Mouse (Mus musculus): ENCODE measurements at regions not wholly inside any gene's neighbourhood (a gene's known extent, or its start where the extent isn't known, plus 50 kb on each side); places are given as distances from the start of the nearest gene placed in this dataset.

DNA sequence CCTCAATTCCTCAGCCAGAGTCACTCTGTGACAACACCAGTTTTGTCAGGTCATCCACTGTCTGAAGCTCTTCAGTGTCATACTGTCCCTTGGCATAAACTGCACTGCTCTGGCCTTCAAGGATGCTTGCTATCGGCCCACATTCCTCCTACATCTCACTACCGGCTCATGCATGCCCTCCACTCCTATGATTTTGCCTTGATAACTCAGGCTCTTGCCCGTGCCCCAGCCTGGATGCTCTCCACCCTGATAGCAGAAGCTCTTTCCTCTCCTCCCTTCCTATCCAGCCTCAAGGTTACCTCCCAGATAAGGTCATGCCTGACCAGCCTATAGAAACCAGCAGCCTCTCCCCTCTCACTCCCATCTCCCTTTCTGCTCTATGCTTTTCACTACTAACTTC is 74.8 kb downstream of the Sox4 start:
- DNase-seq (ENCODE audit: low spot score) (no peak), ATAC-seq (ENCODE audit: insufficient read depth, low FRiP score, low TSS enrichment) (no peak)
- no peak overlapping the region for H3K9ac ChIP-seq (ENCODE audit: low read length)
- no peaks in the 10 kb centered on the region for H3K36me3 ChIP-seq (ENCODE audit: control insufficient read depth, insufficient read depth, low read length)
- no peaks in the 10 kb centered on the region for H3K9me3 ChIP-seq (ENCODE audit: control insufficient read depth, low read length)
- H3K4me1 ChIP-seq (ENCODE audit: control insufficient read depth, insufficient read depth, low read length), result peaks cover 21% of the 10 kb centered on the region
- H3K27ac ChIP-seq (ENCODE audit: low read depth, low read length), result no peak overlapping the region
- H3K4me2 ChIP-seq (ENCODE audit: low read depth), result no peak overlapping the region
- H3K4me3 ChIP-seq (ENCODE audit: low read depth, low read length), result no peak overlapping the region
- WGBS, result 87% methylated on average over 3 of the region's 3 CpGs
- H3K27me3 ChIP-seq (ENCODE audit: control insufficient read depth, insufficient read depth, low read length), result no peaks in the 10 kb centered on the region

DNA sequence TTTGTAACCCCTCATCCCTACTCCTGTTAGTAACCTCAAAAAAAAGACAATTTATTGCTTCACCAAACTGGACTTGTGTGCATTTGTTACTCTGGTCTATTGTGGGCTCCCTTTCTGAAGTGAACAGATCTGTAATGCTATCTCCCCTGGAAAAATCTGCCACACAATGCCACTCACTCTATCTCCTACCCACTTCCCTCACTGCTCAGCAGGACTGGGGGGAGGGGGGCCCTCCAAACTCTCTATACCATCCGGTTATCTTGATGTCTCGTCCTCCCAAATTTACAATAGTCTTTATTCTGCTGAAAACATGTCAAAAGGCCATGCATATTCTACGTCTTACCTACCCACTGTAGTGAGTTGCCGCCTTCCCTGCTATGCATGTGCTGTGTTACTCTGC is 76.7 kb downstream of the Sox4 start:
- Histone ChIP-seq H3K36me3 (ENCODE audit: control insufficient read depth, insufficient read depth, low read length) (no peaks in the 10 kb centered on the region), H3K27ac (ENCODE audit: low read depth, low read length) (no peak overlapping the region), H3K4me3 (ENCODE audit: low read depth, low read length) (no peak overlapping the region), H3K27me3 (ENCODE audit: control insufficient read depth, insufficient read depth, low read length) (no peaks in the 10 kb centered on the region), H3K4me2 (ENCODE audit: low read depth) (no peak overlapping the region), H3K4me1 (ENCODE audit: control insufficient read depth, insufficient read depth, low read length) (peaks cover 10% of the 10 kb centered on the region), H3K9me3 (ENCODE audit: control insufficient read depth, low read length) (no peaks in the 10 kb centered on the region), H3K9ac (ENCODE audit: low read length) (no peak overlapping the region)
- no peak for ATAC-seq (ENCODE audit: insufficient read depth, low FRiP score, low TSS enrichment)
- no peak for DNase-seq (ENCODE audit: low spot score)
- WGBS, result 71% methylated on average over 4 of the region's 4 CpGs

DNA sequence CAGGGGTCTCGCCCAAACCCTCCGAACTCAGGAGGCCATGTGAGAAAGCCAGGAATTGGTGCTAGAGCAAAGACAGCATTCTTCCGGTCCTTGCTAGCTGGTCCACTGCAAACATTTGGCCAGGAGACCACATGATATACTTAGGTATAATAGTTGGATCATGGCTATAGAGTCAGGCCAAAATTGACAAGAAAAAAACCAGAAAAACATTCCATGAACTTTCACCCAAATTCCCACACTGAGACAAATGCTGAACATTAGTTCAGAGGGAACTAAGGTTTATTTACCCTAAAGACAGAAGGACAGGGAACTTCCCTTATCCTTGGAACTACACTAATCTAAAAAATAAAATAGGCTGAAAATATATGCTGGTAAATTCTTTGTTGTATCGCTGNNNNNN is 82.8 kb downstream of the Sox4 start:
- Histone ChIP-seq H3K27me3 (ENCODE audit: control insufficient read depth, insufficient read depth, low read length) (no peaks in the 10 kb centered on the region), H3K27ac (ENCODE audit: low read depth, low read length) (no peak overlapping the region), H3K4me1 (ENCODE audit: control insufficient read depth, insufficient read depth, low read length) (no peaks in the 10 kb centered on the region), H3K4me2 (ENCODE audit: low read depth) (no peak overlapping the region), H3K4me3 (ENCODE audit: low read depth, low read length) (no peak overlapping the region), H3K9ac (ENCODE audit: low read length) (no peak overlapping the region), H3K36me3 (ENCODE audit: control insufficient read depth, insufficient read depth, low read length) (peaks cover 2% of the 10 kb centered on the region; the same call in 1 of the 2 replicates), H3K9me3 (ENCODE audit: control insufficient read depth, low read length) (no peaks in the 10 kb centered on the region)
- 93% methylated on average over 4 of the region's 4 CpGs for WGBS
- DNase-seq (ENCODE audit: low spot score) (no peak), ATAC-seq (ENCODE audit: insufficient read depth, low FRiP score, low TSS enrichment) (no peak)

DNA sequence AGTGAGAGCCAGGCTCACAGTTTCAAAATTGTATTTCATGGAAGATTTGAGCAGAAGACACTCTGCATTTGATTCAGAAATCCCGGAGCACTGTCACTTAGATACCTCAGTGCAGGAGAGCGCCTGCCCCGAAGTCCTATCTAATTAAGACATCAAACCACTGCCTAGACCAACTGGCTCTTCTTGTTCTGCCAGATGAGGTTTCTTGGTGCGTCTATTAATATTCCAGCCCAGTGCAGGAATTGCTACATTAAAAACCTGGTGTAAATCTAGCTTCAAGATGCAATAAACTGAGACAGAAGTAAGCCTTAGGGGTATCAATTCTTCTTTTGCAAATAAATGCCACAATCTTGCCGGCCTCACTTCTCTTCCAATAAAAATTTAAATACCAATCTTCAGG is 86.3 kb downstream of the Sox4 start:
- Histone ChIP-seq H3K27ac (ENCODE audit: low read depth, low read length) (no peak overlapping the region), H3K27me3 (ENCODE audit: control insufficient read depth, insufficient read depth, low read length) (no peaks in the 10 kb centered on the region), H3K36me3 (ENCODE audit: control insufficient read depth, insufficient read depth, low read length) (peaks cover 5% of the 10 kb centered on the region; the same call in 1 of the 2 replicates), H3K9ac (ENCODE audit: low read length) (no peak overlapping the region), H3K4me2 (ENCODE audit: low read depth) (no peak overlapping the region), H3K4me1 (ENCODE audit: control insufficient read depth, insufficient read depth, low read length) (no peaks in the 10 kb centered on the region), H3K9me3 (ENCODE audit: control insufficient read depth, low read length) (no peaks in the 10 kb centered on the region), H3K4me3 (ENCODE audit: low read depth, low read length) (no peak overlapping the region)
- WGBS, result 85% methylated on average over 5 of the region's 5 CpGs
- DNase-seq (ENCODE audit: low spot score), result no peak
- ATAC-seq (ENCODE audit: insufficient read depth, low FRiP score, low TSS enrichment), result no peak

DNA sequence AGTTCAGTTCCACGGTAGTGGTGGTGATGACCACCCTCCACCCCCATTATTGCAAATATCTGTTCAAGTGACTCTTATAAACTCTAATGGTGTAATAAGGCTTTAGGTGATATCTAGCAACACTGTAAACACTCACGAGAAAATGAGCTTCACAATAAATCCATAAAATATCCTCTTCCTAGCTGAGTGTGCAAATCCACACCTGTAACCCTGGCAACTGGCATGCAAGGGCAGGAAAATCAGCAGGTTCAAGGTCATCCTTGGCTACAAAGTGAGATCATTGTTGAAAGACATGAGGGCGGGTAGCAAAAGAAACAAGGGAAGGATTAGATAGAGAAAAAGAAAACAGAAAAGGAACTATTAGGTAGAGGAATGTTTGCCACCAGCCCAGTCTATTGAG is 86.8 kb downstream of the Sox4 start:
- Histone ChIP-seq H3K4me3 (ENCODE audit: low read depth, low read length) (no peak overlapping the region), H3K4me2 (ENCODE audit: low read depth) (no peak overlapping the region), H3K36me3 (ENCODE audit: control insufficient read depth, insufficient read depth, low read length) (peaks cover 5% of the 10 kb centered on the region; the same call in 1 of the 2 replicates), H3K9me3 (ENCODE audit: control insufficient read depth, low read length) (no peaks in the 10 kb centered on the region), H3K27me3 (ENCODE audit: control insufficient read depth, insufficient read depth, low read length) (no peaks in the 10 kb centered on the region), H3K4me1 (ENCODE audit: control insufficient read depth, insufficient read depth, low read length) (no peaks in the 10 kb centered on the region), H3K27ac (ENCODE audit: low read depth, low read length) (no peak overlapping the region), H3K9ac (ENCODE audit: low read length) (no peak overlapping the region)
- WGBS, result 86% methylated on average over 3 of the region's 3 CpGs
- no peak for DNase-seq (ENCODE audit: low spot score)
- ATAC-seq (ENCODE audit: insufficient read depth, low FRiP score, low TSS enrichment), result no peak

DNA sequence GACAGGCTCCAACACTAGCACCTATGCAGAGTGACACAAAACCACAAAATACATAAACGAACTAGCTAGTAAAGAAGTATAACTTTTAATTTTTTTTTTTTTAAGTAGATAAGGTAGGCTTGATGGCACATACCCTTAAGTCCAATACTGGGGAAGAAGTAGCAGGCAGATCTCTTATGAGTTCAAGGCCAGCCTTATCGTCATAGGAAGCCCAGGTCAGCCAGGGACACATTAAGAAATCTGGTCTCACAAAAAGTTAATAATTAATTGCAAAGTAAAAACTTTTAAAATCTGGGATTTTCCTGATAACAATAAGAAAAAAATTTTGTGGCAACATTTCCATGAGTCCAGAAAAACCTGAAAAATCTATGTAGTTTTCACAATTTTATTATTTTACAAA is 92.9 kb downstream of the Sox4 start:
- DNase-seq (ENCODE audit: low spot score) (no peak), ATAC-seq (ENCODE audit: insufficient read depth, low FRiP score, low TSS enrichment) (no peak)
- no peaks in the 10 kb centered on the region for H3K9me3 ChIP-seq (ENCODE audit: control insufficient read depth, low read length)
- 0 out of 2 replicates have a peak, but pooled peaks cover 7% of the 10 kb centered on the region for H3K4me1 ChIP-seq (ENCODE audit: control insufficient read depth, insufficient read depth, low read length)
- 84% methylated on average over 2 of the region's 2 CpGs for WGBS
- H3K4me3 ChIP-seq (ENCODE audit: low read depth, low read length), result no peak overlapping the region
- H3K27me3 ChIP-seq (ENCODE audit: control insufficient read depth, insufficient read depth, low read length), result no peaks in the 10 kb centered on the region
- no peak overlapping the region for H3K9ac ChIP-seq (ENCODE audit: low read length)
- H3K27ac ChIP-seq (ENCODE audit: low read depth, low read length), result no peak overlapping the region
- peaks cover 2% of the 10 kb centered on the region; the same call in 1 of the 2 replicates for H3K36me3 ChIP-seq (ENCODE audit: control insufficient read depth, insufficient read depth, low read length)
- H3K4me2 ChIP-seq (ENCODE audit: low read depth), result no peak overlapping the region

DNA sequence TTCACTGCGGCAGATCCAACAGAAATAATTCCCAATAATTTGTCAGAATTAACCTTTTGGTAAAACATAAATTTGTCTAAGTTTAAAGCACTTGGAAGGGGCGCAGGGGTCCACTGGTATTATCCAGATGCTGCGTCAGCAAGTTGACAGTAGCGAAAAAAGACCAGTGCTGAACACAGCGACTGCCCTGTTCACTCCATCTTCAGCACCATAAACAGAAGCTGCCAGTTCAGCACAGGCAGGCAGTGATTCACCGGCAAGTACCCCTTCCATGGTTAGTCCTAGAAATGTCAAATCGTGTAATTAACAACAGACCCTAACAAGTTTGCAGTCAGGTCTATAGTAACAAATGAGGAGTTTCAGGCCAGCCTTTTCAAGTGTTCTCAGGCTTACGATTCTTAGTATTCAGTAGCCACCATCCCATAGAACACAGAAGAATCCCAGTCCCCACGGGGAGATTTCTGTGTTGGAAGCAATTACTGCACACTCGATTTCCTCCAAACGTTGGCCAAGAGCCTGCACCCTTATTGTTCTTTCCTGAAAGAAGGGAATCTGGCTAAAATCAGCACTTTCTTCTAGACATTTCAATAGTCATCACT is 93.6 kb downstream of the Sox4 start:
- no peak overlapping the region for H3K9ac ChIP-seq (ENCODE audit: low read length)
- no peak overlapping the region for H3K4me2 ChIP-seq (ENCODE audit: low read depth)
- H3K4me3 ChIP-seq (ENCODE audit: low read depth, low read length), result no peak overlapping the region
- ATAC-seq (ENCODE audit: insufficient read depth, low FRiP score, low TSS enrichment), result peak; percentile 48; the same call in 1 of the 2 replicates
- WGBS, result 50% methylated on average over 11 of the region's 11 CpGs
- no peaks in the 10 kb centered on the region for H3K9me3 ChIP-seq (ENCODE audit: control insufficient read depth, low read length)
- no peaks in the 10 kb centered on the region for H3K27me3 ChIP-seq (ENCODE audit: control insufficient read depth, insufficient read depth, low read length)
- H3K4me1 ChIP-seq (ENCODE audit: control insufficient read depth, insufficient read depth, low read length), result 0 out of 2 replicates have a peak, but pooled peaks cover 7% of the 10 kb centered on the region
- H3K36me3 ChIP-seq (ENCODE audit: control insufficient read depth, insufficient read depth, low read length), result peaks cover 2% of the 10 kb centered on the region; the same call in 1 of the 2 replicates
- H3K27ac ChIP-seq (ENCODE audit: low read depth, low read length), result no peak overlapping the region
- no peak for DNase-seq (ENCODE audit: low spot score)

DNA sequence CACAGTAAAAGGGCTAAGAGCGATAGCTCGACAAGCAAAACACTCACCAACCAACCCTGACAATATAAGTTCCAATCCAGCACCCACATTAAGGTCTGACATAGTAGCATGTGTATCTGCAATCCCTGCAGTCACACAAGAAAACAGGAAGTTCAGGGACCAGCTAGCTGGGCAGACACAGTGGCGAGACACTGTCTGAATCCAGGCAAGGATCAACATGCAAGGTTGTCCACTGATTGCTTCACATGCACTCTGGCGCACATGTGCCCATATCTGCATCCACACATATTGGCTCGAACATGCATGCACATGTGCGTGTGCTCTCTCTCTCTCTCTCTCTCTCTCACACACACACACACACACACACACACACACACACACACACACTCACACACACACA is 95.5 kb downstream of the Sox4 start:
- Histone ChIP-seq H3K27ac (ENCODE audit: low read depth, low read length) (no peak overlapping the region), H3K27me3 (ENCODE audit: control insufficient read depth, insufficient read depth, low read length) (no peaks in the 10 kb centered on the region), H3K4me3 (ENCODE audit: low read depth, low read length) (no peak overlapping the region), H3K9me3 (ENCODE audit: control insufficient read depth, low read length) (no peaks in the 10 kb centered on the region), H3K36me3 (ENCODE audit: control insufficient read depth, insufficient read depth, low read length) (no peaks in the 10 kb centered on the region), H3K4me1 (ENCODE audit: control insufficient read depth, insufficient read depth, low read length) (0 out of 2 replicates have a peak, but pooled peaks cover 7% of the 10 kb centered on the region), H3K9ac (ENCODE audit: low read length) (no peak overlapping the region), H3K4me2 (ENCODE audit: low read depth) (no peak overlapping the region)
- ATAC-seq (ENCODE audit: insufficient read depth, low FRiP score, low TSS enrichment) (no peak), DNase-seq (ENCODE audit: low spot score) (no peak)
- WGBS, result 91% methylated on average over 6 of the region's 6 CpGs

DNA sequence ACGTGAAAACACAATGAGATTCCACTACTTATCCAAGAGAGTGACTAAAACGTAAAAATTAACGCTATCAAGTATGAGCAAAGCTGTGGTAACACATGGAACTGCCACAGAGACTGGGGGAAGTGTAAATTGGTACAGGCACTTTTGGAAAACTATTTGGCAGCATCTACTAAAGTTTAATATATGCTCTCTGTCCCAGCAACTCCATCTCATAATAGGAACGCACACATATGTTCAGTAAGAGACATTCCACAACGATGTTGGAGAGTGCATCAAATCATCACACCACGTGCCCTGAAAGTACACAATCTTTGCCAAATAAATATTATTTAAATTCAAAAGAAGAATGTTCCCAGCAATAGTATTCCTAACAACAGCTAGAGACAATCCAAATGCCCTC is 96.3 kb downstream of the Sox4 start:
- no peak for DNase-seq (ENCODE audit: low spot score)
- H3K4me2 ChIP-seq (ENCODE audit: low read depth), result no peak overlapping the region
- H3K4me3 ChIP-seq (ENCODE audit: low read depth, low read length), result no peak overlapping the region
- 92% methylated on average over 6 of the region's 6 CpGs for WGBS
- 0 out of 2 replicates have a peak, but pooled peaks cover 7% of the 10 kb centered on the region for H3K4me1 ChIP-seq (ENCODE audit: control insufficient read depth, insufficient read depth, low read length)
- H3K9me3 ChIP-seq (ENCODE audit: control insufficient read depth, low read length), result no peaks in the 10 kb centered on the region
- no peaks in the 10 kb centered on the region for H3K36me3 ChIP-seq (ENCODE audit: control insufficient read depth, insufficient read depth, low read length)
- ATAC-seq (ENCODE audit: insufficient read depth, low FRiP score, low TSS enrichment), result no peak
- H3K9ac ChIP-seq (ENCODE audit: low read length), result no peak overlapping the region
- no peak overlapping the region for H3K27ac ChIP-seq (ENCODE audit: low read depth, low read length)
- H3K27me3 ChIP-seq (ENCODE audit: control insufficient read depth, insufficient read depth, low read length), result no peaks in the 10 kb centered on the region
